Mouse (Mus musculus): Measurements from ENCODE around the gene Ankrd24. TPM values are rescaled to one million over a fixed set of nuclear protein-coding genes. Genes with fewer than 3 reads are reported as not detected.

Ankrd24 gene
- polyA plus RNA-seq (2012; ENCODE audit: low replicate concordance): 8.5 and 13.2 TPM in 2 replicates

DNA sequence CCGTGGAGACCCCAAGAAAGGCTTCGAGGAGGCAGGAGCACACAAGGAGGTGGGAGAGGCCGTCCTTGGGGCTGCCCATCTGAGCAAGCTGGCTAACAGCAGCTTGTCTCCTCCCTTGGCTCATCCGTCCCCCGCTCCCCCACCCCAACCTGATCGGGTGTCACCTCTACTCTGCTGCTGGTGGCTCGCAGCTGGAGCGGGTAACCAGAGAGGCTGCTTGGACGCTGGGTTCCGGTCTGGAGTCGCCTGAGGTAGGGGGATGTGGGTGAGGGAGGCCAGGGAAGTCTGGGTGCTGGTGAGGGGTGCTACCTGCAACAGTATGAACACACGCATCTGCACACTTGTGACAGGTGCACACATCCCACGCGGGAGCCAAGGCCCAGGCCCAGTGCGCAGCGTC lies at the start of gene Ankrd24:
Gene Ankrd24, plus strand, starts transcription at position 151 of the 400 bp plus-strand sequence.

DNA sequence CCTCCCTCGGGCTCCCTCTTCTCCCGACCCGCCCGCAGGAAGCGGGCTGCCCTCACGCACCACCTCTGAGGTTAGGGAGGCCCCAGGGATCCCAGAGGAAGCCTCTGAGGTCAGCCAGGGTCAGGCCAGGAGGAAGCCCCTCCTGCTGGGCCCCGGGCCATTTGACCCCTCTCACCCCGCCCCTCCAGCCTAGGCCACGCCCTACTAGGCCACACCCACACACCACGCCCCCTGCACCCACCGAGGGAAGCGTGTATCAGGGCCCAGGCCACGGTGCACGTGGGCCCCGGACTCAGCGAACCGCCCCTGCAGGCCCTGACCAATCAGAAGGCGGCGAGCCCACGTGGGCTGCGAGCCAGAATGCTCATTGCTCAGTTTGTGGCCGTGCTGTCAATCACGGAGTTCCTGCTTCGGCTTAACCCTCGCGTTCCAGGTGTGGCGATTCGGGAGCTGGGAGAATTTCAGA lies 27.6 kb upstream of the Ankrd24 start, which contains the start of gene Tle6:
Gene Tle6, minus strand, starts transcription at position 336 of the 466 bp plus-strand sequence.

DNA sequence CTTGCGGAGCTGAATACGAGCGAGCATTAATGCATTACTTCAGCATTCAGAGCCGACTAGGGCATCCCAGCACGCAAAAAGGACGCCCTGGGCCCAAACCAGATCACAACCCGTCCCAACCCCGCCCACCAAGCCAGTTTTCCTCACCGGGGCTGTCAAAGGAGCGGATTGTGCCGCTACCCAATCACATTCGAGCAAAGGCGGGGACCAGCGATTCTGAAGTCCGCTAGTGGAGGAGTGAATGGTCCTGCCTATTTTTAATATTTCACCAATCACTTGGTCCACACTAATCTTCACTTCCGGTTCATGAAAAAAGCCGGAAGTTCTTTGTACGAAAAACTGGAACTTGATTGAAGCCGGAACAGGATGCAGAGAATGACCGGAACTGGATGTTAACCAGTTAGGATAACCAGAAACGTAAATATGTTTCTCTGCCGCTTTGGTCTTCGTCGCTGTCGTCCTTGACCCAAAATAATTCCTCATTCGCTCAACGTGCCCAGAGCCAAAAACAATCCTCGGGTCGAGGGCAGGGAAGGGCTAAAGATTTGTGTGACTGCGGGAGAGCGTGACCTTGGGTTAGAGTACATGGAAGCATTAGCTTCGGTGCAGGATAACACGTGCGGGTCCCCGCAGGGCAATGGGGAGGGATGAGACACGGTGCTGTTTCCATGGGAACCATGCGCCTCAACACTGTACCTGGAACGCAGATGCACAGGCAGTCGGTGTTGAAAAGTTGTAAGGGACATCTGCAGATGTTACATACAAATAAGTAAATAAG lies 22.2 kb upstream of the Ankrd24 start, which contains the start of gene BC025920:
Gene BC025920, plus strand, starts transcription at position 297 of the 778 bp plus-strand sequence.

DNA sequence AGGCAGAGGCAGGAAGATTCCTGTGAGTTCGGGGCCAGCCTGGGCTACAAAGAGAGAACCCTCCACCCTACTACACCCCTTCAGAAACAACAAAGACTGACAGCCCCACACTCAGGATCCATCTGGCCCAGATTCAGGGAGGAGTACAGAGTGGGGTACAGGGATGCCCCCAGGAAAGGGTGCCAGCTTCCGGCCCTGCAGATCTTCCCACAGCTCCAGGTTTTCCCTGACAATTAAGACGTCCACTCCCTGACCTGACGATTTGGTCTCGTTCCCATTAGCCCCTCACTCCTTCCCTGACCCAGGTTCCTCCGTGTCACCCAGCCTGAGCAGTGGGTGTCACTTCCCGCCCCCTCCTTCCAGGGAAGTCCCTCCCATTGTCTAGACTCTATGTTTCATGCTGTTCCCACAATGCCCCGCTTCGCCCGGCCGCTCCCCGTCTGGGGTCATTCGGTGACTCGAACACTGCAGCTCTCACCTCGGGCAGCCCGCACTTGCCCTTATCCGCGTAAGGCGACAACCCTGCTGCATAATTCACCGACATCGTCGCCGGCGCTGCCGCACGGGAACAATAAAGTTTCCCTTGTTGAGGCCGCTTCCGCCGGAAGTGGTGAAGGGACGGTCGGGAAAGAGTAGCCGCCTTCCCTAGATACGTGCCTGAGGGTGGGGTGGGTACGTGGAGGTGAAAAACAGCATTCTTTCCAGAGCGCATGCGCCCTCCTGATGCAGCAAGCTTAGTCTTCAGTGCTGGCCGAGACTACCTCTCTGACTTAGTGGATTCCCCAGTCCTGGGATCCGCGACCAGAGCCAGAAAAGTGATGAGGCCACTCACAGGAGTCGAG lies 1.1 kb upstream of the Ankrd24 start, which contains the start of gene Sirt6:
Gene Sirt6, minus strand, starts transcription at position 804 of the 842 bp plus-strand sequence.

DNA sequence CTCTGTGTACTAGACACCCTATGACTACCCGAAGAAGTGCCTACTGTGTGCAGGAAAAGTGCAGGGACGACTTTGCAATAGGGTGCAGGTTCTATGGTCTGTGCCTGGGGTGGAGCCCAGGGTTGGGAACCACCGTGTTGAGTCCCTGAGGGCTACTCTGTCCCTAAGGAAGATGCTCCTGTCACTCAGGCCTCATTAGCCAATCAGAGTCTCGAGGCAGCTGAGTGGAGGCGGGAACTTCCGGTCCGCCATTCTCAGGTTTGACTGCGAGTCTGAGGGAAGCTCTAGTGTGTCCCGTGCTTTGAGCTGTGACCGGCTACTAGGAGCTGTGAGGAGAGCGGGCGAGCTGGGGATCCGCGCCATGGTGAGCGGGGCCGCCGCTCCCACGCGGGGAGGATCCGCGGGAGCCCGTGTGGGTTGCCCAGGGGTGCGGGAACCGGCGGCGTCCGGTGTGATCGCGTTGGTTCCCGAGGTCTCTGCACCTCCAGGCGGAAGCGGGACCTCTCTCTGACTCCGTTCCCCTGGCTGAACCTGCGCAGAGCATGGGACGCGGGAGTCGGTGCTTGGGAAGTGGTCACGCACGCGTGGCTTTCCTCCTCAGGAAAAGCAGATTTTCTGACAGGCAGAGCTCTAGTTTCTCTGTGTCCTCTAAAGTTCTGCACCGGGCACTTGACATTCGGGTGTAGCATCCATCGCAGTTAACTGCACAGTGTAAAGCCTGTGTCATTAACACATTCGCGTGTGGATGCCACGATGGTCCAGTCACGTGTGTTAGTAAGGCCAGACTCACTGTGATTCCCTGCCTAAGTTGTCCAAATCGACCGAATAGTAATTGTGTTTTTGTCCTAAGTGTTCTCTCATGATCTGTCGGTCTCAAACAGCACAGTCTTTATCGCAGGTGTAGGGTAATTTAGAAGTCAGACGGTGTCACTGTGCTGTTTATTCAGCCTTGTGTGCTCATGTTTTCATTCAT lies 20.7 kb downstream of the Ankrd24 start, which contains the start of gene Gm10778:
Gene Gm10778, plus strand, starts transcription at position 257 of the 973 bp plus-strand sequence.

Other genes starting within 250 kb of the Ankrd24 start
- 206 and 254 TPM in 2 replicates for gene Dohh, start 244.1 kb upstream of the Ankrd24 start, polyA plus RNA-seq (2012; ENCODE audit: low replicate concordance)
- gene Gm48551, start 244.1 kb upstream of the Ankrd24 start, polyA plus RNA-seq (2012; ENCODE audit: low replicate concordance): 0.33 and 0.42 TPM in 2 replicates
- 3.7 and 10.5 TPM in 2 replicates for gene Gm48552, start 239.5 kb upstream of the Ankrd24 start, polyA plus RNA-seq (2012; ENCODE audit: low replicate concordance)
- gene Smim24, start 235.5 kb upstream of the Ankrd24 start, polyA plus RNA-seq (2012; ENCODE audit: low replicate concordance): 0.68 and 2.2 TPM in 2 replicates
- 206 and 375 TPM in 2 replicates for gene Nfic, start 172.9 kb upstream of the Ankrd24 start, polyA plus RNA-seq (2012; ENCODE audit: low replicate concordance)
- 0.23 and 0.60 TPM in 2 replicates for gene Celf5, start 145.8 kb upstream of the Ankrd24 start, polyA plus RNA-seq (2012; ENCODE audit: low replicate concordance)
- 296 and 494 TPM in 2 replicates for gene Ncln, start 132.1 kb upstream of the Ankrd24 start, polyA plus RNA-seq (2012; ENCODE audit: low replicate concordance)
- 34.9 and 78.0 TPM in 2 replicates for gene S1pr4, start 128.4 kb upstream of the Ankrd24 start, polyA plus RNA-seq (2012; ENCODE audit: low replicate concordance)
- 30.2 and 35.0 TPM in 2 replicates for gene Gna15, start 104.3 kb upstream of the Ankrd24 start, polyA plus RNA-seq (2012; ENCODE audit: low replicate concordance)
- gene Gna11, start 83.3 kb upstream of the Ankrd24 start, polyA plus RNA-seq (2012; ENCODE audit: low replicate concordance): 21.9 and 22.6 TPM in 2 replicates
- gene Aes, start 69.1 kb upstream of the Ankrd24 start, polyA plus RNA-seq (2012; ENCODE audit: low replicate concordance): 1,673 and 2,193 TPM in 2 replicates
- gene Tle2, start 54.0 kb upstream of the Ankrd24 start, polyA plus RNA-seq (2012; ENCODE audit: low replicate concordance): 4.1 and 5.9 TPM in 2 replicates
- 1.3 and 9.1 TPM in 2 replicates for gene Tle6, start 27.5 kb upstream of the Ankrd24 start, polyA plus RNA-seq (2012; ENCODE audit: low replicate concordance)
- 0.33 and 0.99 TPM in 2 replicates for gene BC025920, start 22.3 kb upstream of the Ankrd24 start, polyA plus RNA-seq (2012; ENCODE audit: low replicate concordance)
- gene Sirt6, start 743 bp upstream of the Ankrd24 start, polyA plus RNA-seq (2012; ENCODE audit: low replicate concordance): 83.0 and 132 TPM in 2 replicates
- 0.22 TPM in 1 of 2 replicates, not detected in the other for gene Gm10778, start 20.5 kb downstream of the Ankrd24 start, polyA plus RNA-seq (2012; ENCODE audit: low replicate concordance)
- gene Zfp433, start 76.3 kb downstream of the Ankrd24 start, polyA plus RNA-seq (2012; ENCODE audit: low replicate concordance): 0.20 TPM in 1 of 2 replicates, not detected in the other
- not detected in 2 replicates for gene Gm3055, start 142.6 kb downstream of the Ankrd24 start, polyA plus RNA-seq (2012; ENCODE audit: low replicate concordance)
- 0.09 TPM in 1 of 2 replicates, not detected in the other for gene Gm4767, start 183.6 kb downstream of the Ankrd24 start, polyA plus RNA-seq (2012; ENCODE audit: low replicate concordance)
- gene Gm32687, start 235.4 kb downstream of the Ankrd24 start, polyA plus RNA-seq (2012; ENCODE audit: low replicate concordance): not detected in 2 replicates